ENCODE assay signal across 23 mouse cellular contexts in the genomic region with DNA sequence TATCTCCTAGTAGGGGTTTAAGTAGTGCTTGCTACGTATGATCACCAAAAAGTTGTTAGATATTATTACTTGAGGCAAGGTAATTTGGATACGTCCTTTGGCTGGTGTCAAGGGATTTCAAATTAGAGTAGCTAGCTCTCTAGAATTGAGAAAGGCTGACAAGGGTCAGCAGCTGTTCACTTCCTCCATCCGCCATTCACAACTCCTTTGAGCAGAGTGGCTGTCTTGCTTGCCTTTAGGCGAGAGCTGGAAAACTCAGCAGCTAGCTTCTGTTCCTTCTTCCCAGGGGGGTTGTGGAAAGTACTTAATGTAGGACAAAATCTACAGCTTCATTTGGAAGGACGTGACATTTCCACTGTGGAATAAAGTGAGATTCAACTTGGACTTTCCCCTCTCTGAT.
"Had no signal": no experiment of that assay in that cellular context is flagged by ENCODE, and none has a peak within 500 bp of the region (broad histone marks: within the 10 kb centered on the region; RNA-seq: fewer than 3 reads in every experiment).

No protein-coding gene starts in this region.

- H3K27ac ChIP-seq: kidney, embryonic 15.5 days; left cerebral cortex, adult 2 months; limb, embryonic 12.5 days; liver, embryonic 12.5 days; liver, embryonic 15.5 days; neural tube, embryonic 12.5 days; neural tube, embryonic 15.5 days; stomach, postnatal 0 days had no signal

- ATAC-seq: liver, embryonic 12.5 days had no signal

- H3K9ac ChIP-seq: kidney, embryonic 15.5 days; limb, embryonic 12.5 days; liver, embryonic 12.5 days; liver, embryonic 15.5 days; neural tube, embryonic 12.5 days; neural tube, embryonic 15.5 days had no signal

- H3K27me3 ChIP-seq: kidney, embryonic 15.5 days; limb, embryonic 12.5 days; neural tube, embryonic 12.5 days; neural tube, embryonic 15.5 days had no signal

- H3K4me1 ChIP-seq: kidney, embryonic 15.5 days; limb, embryonic 12.5 days; liver, embryonic 12.5 days; liver, embryonic 15.5 days; neural tube, embryonic 12.5 days had no signal

- H3K4me3 ChIP-seq: kidney, embryonic 15.5 days; left cerebral cortex, adult 2 months; limb, embryonic 12.5 days; liver, embryonic 12.5 days; liver, embryonic 15.5 days; neural tube, embryonic 12.5 days; neural tube, embryonic 15.5 days had no signal

- DNase-seq: kidney, adult 11 months; kidney, adult 8-10 months; kidney, postnatal 10 days; kidney, postnatal 36 days; layer of hippocampus, postnatal 36 days; liver; lung, adult 2 months; lung, postnatal 14 days; lung, postnatal 4 days; midbrain, embryonic 14.5 days; right cerebral cortex, adult 18-20 months; right cerebral cortex, postnatal 25 days; spleen, adult 18-20 months; thymus, postnatal 25 days had no signal

- H3K36me3 ChIP-seq: kidney, embryonic 15.5 days; limb, embryonic 12.5 days; liver, embryonic 12.5 days; liver, embryonic 15.5 days; neural tube, embryonic 12.5 days; neural tube, embryonic 15.5 days had no signal

- H3K9me3 ChIP-seq: kidney, embryonic 15.5 days; limb, embryonic 12.5 days; liver, embryonic 12.5 days; liver, embryonic 15.5 days; neural tube, embryonic 12.5 days; neural tube, embryonic 15.5 days had no signal

- H3K4me2 ChIP-seq: kidney, embryonic 15.5 days; limb, embryonic 12.5 days; liver, embryonic 12.5 days; liver, embryonic 15.5 days; midbrain, embryonic 11.5 days; neural tube, embryonic 12.5 days; neural tube, embryonic 15.5 days had no signal
